Mouse (Mus musculus): Measurements from ENCODE around the gene Ccdc58.
"Not testable (repeated sequence)": the region's sequence is repeated elsewhere in the genome, so short reads cannot be mapped to it uniquely, and the experiment has no call there.

Ccdc58 gene

GRCm38 (mm10) chr16:36071450-36072379 is at the start of gene Ccdc58, which contains the start of gene Fam162a:
Gene Ccdc58 (plus strand): TSS chr16:36071685.
Gene Fam162a (minus strand): TSS chr16:36071594.
- DNase-seq: peak; percentile 94

- DNase-seq: not testable (repeated sequence)
These were observed 43.4 kb upstream of the Ccdc58 start for GRCm38 (mm10) chr16:36028120-36028519.

DNA sequence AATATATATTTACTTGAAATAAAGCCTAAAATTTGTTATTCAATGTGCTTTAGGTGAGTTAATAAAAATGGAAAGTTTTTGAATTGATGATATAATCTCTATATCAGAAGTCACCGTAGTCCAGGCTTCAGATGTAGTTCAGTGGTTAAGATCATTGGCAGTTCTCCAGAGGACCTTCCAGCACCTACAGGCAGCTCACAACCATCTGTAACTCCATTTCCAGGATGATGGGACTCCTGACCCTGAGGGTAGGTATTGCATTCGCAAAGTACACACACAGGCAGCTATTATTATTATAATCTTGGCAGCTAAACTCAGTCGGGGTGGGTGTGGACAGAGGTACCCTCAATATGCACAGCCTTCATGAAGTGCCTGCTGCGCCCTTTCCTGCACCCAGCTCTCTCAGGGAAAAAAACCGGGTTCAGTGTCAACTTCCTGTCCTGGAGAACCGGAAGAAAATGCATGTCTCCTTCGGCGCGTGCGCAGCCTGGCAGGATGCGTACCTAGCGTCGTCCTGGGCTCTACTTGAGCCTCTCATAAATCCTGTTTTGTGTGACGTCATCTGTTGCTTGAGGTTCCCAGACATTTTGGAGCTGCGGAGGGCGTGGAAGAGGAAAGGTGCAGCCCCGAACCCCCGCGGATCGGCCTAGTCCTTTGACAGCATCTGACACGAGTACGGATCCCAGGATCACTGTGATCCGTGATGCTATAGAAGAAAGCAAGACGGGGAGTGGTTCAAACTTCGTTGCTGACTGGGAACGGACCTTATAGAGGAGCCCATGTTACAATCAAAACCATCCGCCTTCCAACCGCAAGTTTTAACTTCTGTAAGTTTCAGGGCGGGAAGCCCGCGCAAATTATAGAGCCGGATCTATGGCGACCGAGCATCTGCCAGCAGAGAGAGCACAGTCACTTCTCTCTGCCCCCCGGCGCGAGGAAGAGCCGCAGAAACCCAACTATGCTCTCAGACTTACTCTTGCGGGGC is 30.6 kb upstream of the Ccdc58 start, which contains the start of gene Wdr5b:
Wdr5b (plus strand) TSS at position 551 of the 985 bp plus-strand sequence.
- peak; percentile 98 for DNase-seq

- no peak for DNase-seq
These were observed 29.9 kb upstream of the Ccdc58 start for GRCm38 (mm10) chr16:36041625-36042020.

DNA sequence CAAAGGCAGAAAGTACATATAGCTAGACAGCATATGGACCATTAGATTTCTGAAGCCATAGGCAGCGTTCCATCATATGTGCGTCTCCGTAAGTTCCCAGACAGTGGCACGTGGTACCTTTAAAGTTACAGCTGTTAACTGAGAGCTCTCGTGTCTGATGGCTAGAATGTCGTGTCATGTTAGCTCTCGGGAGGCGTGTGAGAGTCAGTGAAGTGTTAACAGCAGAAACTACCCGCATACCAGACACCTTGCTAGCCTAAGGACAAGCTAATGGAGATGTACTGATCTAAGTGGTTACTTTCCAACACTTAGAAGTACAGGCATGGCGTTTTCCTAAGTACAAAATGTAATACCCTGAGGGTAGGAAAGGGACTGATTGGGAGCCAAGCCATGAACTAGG is 28.4 kb upstream of the Ccdc58 start:
- DNase-seq: no peak

GRCm38 (mm10) chr16:36043964-36044363 is 27.5 kb upstream of the Ccdc58 start:
- DNase-seq: no peak

GRCm38 (mm10) chr16:36047538-36047937 is 23.9 kb upstream of the Ccdc58 start:
- DNase-seq: no peak

DNA sequence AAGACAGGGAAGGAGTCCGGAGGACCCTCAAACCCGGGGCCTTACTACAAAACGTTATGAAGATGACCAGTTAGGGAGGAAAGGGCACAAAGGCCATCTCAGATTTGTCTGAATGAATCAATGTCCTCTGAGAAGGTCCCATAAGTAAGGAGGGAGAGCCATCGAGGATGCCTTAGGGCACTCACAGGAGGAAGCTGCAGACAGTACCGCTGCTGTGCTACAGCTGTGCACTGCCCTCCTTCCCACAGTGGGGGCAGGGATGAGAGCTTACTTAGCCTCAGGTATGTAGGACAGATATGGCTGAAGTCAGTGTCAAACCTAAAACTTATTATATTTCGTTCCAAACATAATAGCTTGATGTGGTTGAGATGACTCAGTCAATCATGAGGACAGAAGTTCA is 20.0 kb upstream of the Ccdc58 start:
- no peak for DNase-seq

DNA sequence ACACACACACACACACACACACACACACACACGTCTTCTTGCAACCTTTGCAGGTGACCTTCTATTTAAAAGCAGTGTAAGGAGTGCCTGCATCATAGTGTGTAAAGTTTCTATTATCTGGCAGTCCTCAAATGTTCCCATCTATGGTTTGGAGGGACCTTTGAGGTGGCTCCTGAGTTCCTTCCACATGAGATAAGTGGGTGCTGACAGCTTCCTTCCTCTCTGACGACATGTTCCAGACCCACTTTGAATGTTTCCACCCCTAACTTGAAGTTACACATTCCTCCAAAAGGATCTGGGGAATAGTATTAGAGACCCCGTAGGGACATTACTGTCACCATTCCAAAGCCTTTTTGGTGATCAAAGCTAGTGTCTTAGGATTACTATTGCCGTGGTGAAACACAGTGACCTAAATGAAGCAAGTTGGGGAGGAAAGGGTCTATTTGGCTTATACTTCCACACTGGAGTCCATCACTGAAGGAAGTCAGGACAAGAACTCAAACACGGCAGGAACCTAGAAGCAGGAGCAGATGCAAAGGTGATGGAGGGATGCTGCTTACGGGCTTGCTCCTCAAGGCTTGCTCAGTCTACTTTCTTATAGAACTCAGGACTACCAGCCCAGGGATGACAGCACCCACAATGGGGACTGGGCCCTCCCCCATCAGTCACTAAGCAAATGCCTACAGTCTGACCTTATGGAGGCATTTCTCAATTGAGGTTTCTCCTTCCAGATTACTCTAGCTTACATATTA is 17.8 kb upstream of the Ccdc58 start:
- no peak for DNase-seq

- DNase-seq: no peak
These were observed 16.6 kb upstream of the Ccdc58 start for GRCm38 (mm10) chr16:36054920-36055319.

DNA sequence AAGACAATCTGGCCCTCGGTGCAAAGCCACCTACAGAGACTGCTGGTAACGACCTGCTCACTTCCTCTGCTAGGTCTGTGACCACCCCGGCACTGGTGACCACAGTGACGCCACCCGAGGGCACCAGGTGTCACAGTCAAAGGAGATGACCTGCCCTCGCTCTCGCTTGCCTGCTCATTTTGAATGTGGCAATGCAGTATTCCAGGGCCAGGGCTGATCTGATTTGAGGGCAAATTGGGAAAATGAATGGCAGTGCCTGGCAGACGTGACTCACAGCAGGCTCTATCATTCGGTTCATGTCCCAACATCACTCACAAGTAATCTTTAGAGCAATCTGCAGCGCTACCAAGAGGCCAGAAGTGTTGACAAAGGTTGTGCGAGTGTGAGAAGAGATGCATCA is 15.1 kb upstream of the Ccdc58 start:
- DNase-seq: no peak

- DNase-seq: no peak
These were observed 13.5 kb upstream of the Ccdc58 start for GRCm38 (mm10) chr16:36057933-36058475.

- not testable (repeated sequence) for DNase-seq
These were observed 9.0 kb upstream of the Ccdc58 start for GRCm38 (mm10) chr16:36062534-36062933.

GRCm38 (mm10) chr16:36063315-36063714 is 8.2 kb upstream of the Ccdc58 start:
- no peak for DNase-seq

GRCm38 (mm10) chr16:36064904-36065303 is 6.6 kb upstream of the Ccdc58 start:
- no peak for DNase-seq

DNA sequence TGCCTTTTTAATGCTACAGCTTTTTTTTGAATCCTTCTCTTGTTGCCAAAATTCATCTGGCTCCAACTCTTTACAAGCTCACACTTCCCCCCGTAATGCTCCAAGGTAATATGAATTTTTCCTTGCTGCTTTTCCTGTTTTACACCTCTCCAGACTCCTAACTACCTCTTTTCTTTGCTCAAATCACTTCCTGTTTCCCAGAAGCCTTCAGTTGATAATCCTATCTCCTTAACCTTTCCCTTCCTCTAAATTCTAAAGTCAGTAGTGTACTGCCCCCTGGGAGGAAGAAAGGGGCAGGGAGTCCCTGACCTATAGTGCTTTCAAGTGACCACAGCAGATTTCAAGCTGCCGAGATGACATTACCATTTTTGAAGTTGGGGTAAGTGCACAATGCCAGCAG is 3.8 kb upstream of the Ccdc58 start:
- no peak for DNase-seq

GRCm38 (mm10) chr16:36068356-36068755 is 3.1 kb upstream of the Ccdc58 start:
- no peak for DNase-seq

- DNase-seq: no peak
These were observed 1.5 kb upstream of the Ccdc58 start for GRCm38 (mm10) chr16:36069819-36070575.

DNA sequence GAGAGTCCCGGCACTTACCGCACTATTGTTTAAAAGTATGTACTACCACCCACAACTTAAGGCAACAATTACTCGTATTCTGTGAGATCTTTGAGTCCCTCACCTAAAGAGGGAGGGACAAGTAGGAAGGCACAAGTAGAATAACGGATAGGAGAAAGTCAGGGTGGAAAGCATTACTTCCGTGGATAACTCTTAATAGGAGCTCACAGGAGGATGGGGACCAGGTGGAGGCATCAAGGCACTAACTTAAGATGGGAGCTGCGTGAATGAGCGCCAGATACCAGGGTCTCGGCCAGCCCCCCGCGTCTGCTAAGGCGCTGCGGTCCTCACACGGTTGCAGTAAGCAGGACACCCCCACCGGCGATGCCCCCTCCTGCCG is 425 bp upstream of the Ccdc58 start:
- no peak for DNase-seq

- no peak for DNase-seq
These were observed 1.0 kb downstream of the Ccdc58 start for GRCm38 (mm10) chr16:36072410-36073011.

DNA sequence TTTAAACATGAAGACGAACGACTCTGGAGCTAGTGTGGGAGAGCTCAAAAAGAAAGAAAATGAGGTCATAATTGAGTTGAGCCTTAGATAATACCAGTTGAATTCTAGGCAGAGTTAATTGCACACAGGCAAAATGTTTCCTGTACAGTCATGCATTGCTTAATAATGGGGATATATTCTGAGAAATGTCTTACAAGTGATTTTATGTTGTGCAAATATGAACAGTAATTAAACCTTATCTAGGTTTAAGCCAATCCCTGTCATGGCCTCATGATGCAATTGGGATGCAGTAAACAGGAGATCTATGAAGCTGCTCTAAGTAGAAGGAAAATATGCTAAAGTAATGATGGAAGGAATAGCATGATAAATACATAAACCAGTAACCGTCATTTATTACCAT is 3.3 kb downstream of the Ccdc58 start:
- no peak for DNase-seq

Data from cerebellum, adult 9-11 months (tissue).